Mouse (Mus musculus) adrenal gland, adult (tissue): ENCODE measurements around the gene Gm10295.

Experiments
- DNase-seq, 2 experiments: peaks; one replicate each; pipeline ENCODE4 v3.0.0; 2022 to 2023; ENCODE audit warnings: low spot score in 1 of 2; ENCODE audit not compliant: inconsistent age in 2 of 2

Gm10295 gene

DNA sequence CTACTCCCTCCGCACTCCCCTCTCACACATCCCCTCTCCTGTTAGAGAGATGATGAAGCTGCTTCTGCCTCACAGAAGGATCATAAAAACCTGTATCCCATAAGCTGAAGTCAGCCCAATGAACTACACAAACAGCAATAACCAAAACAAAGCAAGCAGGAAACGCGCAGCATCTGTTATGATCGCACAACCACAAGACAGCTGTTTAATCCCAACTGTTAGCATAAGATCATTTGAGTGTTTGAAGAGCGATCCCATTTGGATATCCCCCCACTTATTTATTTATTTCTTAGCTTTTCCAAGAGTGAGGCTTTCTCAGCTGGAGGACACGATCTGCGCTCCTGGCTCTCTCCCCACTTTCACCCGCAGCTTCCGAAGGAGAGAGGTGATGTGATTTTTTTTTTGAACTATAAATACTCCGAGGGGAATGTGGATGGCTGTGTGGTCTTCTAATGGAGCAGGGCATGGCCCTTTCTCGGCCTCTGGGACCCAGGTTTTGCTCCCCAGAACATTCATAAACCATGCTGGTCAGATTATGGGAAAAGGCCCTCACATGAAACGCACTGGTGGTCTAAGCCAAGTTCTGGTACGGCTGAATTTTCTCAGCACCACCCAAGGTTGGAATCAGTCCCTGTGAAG lies 17.4 kb upstream of the Gm10295 start:
- no peak for DNase-seq

DNA sequence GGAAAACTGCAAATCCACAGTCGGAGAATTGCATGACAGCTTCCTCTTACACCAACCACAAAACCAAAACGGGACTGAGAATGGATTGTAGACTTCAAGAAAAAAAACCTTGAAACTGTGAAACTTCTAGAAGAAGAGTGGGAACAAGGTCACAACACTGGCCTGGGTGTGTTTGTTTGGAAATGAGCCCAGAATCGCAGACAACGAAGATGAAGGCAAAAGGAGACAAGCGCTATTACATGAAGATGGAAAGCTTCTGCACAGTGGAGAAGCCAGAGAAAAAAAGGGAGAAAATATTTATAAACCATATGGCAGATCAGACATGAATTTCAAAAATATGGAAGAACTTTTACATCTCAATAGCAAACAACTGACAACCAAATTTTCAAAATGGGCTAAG lies 4.3 kb upstream of the Gm10295 start:
- peak; percentile 28 to 66 for DNase-seq

DNA sequence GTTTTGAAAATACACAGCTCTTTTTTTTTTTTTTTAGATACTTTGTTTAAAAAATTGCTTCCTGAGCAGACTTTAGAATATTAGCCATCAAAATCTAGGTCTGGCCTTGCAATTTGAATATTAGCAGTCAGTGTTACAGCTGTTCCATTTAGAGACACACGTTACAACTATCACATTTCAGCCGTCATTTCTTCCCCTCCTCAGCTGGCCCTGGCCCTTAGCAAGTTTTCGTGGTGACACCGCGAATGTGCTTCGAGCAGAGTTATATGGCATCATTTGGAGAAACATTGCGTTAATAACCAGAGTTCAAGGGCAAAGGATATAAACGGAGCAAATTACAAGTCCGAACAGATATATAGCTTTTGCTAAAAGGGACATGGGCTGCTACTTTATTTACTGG lies 2.4 kb downstream of the Gm10295 start:
- DNase-seq: no peak

DNA sequence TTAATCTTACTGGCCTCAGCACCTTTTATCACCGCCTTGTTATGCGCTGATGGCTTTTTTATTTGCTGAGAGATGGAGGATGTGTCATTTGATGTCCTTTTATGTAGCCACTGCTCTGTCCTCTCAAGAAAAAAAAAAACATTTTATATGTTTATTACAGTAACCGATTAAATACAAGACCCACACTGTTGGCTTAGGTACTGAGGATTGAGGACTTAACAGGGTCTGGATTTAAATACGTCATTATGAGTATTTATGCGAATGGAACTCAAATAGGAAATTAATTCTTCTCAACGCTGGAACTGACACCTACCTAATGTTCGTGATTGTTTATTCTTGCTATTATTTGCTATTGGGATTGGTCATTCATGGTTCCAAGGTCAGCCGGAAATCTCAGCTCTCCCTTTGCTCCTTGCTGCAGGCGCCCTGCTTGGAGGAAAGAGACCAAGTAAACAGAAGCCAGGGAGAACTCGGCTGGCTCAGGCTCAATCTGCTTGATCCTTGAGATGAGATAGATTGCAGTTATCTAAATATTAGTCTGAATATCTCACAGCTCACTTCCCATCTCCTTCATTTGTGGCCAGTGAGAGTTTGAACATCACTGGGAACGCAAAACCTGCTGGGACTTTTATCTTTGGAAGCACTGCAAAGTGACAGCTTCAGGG lies 26.2 kb downstream of the Gm10295 start:
- DNase-seq: no peak

DNA sequence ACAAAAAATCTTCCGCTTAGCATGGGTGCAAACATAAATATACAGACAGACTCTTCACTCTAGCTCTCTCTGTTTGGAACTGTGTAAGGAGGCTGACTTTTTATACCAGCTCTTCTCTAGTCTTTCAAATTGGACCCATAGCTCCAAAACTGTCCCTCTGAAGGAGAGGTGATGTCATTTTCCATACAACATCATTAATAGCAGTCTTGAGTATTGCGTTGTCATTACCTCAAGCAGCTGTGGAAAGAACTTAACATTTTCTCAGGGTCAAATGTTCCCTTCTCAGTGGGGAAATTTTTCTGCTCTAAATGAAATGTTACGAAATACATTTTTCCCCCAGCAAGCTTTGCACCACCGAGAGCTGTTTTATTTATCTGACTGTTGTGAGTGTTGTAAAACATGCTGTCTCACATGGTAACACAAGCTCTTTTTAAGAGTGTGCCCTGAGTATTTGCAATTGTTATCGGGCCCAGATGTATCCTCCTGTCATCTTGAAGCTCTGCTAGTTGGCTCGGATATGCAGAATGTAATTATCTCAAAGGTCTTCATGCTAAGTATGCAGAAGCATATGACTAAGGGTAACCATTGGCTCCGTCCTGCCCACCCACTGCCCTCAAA lies 38.0 kb downstream of the Gm10295 start:
- no peak for DNase-seq

DNA sequence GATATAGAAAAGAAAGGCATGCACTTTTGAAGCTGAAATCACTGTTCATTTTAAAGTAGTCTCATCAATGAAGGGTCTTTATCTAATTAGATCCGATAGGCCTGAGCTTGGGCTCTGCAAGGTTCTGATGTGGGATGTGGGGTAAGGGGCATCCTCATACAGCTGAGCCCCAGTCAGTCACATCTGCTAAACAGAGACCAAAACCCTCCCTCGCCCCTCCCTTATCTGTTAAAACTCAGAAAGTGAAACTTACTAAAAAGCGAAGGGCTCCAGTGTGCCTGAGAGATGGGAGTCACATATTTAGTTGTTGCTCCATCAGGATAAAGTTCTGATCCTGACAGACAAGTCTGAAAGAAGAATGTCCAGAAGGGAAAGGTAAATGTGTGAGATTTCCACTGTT lies 38.9 kb downstream of the Gm10295 start:
- no peak for DNase-seq

DNA sequence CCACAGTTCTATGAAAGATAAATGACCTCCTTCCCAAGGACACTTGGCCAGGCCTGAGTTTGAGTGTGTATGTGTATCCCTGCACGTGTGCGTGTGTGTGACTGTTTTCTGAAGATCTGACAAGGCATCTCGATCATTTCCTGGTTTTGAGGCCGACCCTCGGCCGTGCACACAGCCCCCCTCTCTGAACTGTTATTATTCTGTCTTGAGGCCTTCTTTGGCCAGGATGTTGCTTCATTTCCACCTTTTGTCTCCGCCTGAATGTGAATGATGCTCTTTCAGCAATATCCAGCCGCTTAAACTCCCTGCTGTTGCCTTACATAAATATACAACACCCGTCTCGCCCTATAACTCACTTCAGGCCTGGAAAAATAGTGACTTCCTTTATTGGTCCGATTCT lies 39.9 kb downstream of the Gm10295 start:
- DNase-seq: peak; percentile 63 to 75

DNA sequence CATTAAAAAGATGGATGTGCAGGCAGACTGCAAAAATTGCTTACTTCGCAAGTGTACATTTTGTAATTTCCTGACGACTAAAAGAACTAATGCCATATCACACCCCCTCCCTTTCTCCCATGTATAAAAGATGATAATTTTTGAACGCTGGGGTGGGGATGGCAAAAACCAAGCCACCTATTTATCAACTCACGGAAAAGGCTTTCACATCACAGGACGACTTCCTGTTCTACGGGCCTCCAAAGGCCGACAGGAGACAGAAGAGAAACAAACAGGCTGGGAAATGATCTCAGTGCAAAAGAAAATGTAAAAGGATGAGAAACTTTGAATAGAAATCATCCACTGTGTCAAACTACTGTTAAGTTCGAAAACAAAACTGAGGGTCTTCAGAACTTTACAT lies 43.2 kb downstream of the Gm10295 start:
- DNase-seq: no peak

DNA sequence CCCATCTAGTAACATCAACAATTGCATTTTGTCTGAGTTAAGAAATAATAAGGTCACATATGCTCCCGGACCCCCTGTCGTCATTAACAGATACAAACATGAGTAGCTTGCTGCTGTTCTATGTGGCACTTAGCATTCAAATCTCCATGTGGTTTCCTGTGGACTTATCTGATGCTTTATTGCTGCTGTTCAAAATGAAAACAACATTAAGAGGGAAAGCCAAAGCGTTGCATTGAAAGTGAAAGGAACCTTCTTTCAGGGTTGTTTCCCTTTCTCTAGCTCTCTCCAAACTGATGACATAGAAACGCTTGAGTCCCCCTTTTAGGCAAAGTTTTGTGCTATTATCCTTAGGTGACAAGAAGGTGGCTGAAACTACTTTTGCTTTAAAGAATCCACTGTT lies 48.6 kb downstream of the Gm10295 start:
- DNase-seq: no peak
